Mouse (Mus musculus): ENCODE results near the gene Hacd3. TPM values are rescaled to one million over a fixed set of nuclear protein-coding genes. Genes with fewer than 3 reads are reported as not detected.

Gene Hacd3
- polyA plus RNA-seq, 1 experiment from 2014 or later: 43.9 TPM

DNA sequence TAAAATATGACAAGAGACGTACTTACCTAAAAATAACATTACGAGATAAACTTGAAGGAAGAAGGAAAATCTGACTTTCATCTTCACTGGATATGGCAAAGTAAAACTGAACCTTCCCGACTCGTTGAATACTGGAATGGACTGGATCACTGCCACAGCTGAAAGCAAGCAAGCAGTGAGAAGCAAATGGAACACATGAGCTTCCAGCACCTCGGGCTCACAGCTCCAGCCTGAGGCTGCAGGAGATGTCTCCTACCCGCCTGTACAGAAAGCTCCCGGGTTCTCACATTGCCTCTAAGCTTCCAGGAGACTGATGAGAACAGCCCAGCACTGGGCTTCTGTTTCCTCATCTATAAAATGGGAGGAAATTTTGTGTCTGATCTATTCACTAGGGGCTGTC is 31.2 kb downstream of the Hacd3 start:
- H3K4me1 ChIP-seq (replicated peaks; ENCODE audit: control insufficient read depth, insufficient read depth, low read length): no peaks in the 10 kb centered on the region
- no peak for TF ChIP-seq CTCF (IDR thresholded peaks at IDR 0.05; ENCODE audit: low read depth)
- no peak overlapping the region for H3K4me3 ChIP-seq (ENCODE audit: low read depth, low read length)
- H3K9me3 ChIP-seq (ENCODE audit: control insufficient read depth): no peaks in the 10 kb centered on the region
- no peak overlapping the region for H3K4me2 ChIP-seq (replicated peaks; ENCODE audit: low read depth)
- ATAC-seq: no peak
- no peak overlapping the region for H3K27ac ChIP-seq (ENCODE audit: low read depth, low read length)
- no peak overlapping the region for H3K9ac ChIP-seq (ENCODE audit: low read depth, low read length)
- H3K27me3 ChIP-seq (replicated peaks; ENCODE audit: control insufficient read depth, insufficient read depth, low read length): no peaks in the 10 kb centered on the region
- H3K36me3 ChIP-seq (ENCODE audit: control insufficient read depth, insufficient read depth): peaks cover 68% of the 10 kb centered on the region
- 91% methylated on average over 7 of the region's 7 CpGs for WGBS

DNA sequence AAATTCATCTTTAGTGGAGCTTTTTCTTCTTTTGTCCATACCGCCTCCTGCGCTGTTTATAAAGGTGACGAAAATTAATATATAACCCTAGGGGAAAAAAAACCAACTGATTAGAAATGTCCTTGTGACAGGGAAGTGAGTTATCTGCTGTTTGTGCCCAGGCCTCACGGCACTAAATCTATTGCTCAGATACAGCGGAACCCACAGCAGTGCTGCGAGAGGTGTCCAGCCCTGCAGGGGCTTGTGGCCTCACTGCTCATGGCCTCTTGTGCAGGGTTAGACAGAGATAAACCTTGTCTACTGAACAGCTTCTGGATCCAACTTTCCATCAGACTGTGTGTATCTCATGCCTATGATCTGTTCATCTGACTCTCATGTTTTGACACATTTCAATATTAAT is 33.0 kb downstream of the Hacd3 start:
- peak; percentile 47; the same call in 1 of the 2 replicates for ATAC-seq
- Histone ChIP-seq H3K27me3 (replicated peaks; ENCODE audit: control insufficient read depth, insufficient read depth, low read length) (no peaks in the 10 kb centered on the region), H3K27ac (ENCODE audit: low read depth, low read length) (no peak overlapping the region), H3K9me3 (ENCODE audit: control insufficient read depth) (no peaks in the 10 kb centered on the region), H3K36me3 (ENCODE audit: control insufficient read depth, insufficient read depth) (peaks cover 71% of the 10 kb centered on the region), H3K4me1 (replicated peaks; ENCODE audit: control insufficient read depth, insufficient read depth, low read length) (no peaks in the 10 kb centered on the region), H3K9ac (ENCODE audit: low read depth, low read length) (no peak overlapping the region), H3K4me2 (replicated peaks; ENCODE audit: low read depth) (no peak overlapping the region), H3K4me3 (ENCODE audit: low read depth, low read length) (no peak overlapping the region)
- WGBS: 41% methylated on average over 6 of the region's 6 CpGs
- TF ChIP-seq CTCF (IDR thresholded peaks at IDR 0.05; ENCODE audit: low read depth): no peak

DNA sequence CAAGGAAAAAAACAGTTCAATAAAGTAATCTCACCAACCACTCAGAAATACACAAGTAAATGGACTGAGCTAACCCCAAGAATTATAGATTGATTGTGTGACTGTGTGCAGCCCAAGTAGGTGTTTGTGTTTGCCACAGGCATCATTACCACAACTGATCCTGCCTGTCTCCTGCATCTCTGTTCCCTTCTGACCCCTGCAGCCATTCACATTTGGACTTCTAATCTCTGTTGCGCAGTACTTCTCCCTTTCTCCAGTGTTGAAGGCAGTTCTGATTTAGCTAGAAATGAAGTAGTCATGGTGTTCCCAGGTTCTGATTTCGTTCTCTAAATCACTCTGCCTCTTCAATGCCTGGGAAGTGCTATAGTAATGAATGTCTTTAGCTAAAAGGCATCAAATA is 33.8 kb downstream of the Hacd3 start:
- 91% methylated on average over 2 of the region's 2 CpGs for WGBS
- Histone ChIP-seq H3K9me3 (ENCODE audit: control insufficient read depth) (no peaks in the 10 kb centered on the region), H3K36me3 (ENCODE audit: control insufficient read depth, insufficient read depth) (peaks cover 73% of the 10 kb centered on the region), H3K9ac (ENCODE audit: low read depth, low read length) (no peak overlapping the region), H3K27me3 (replicated peaks; ENCODE audit: control insufficient read depth, insufficient read depth, low read length) (no peaks in the 10 kb centered on the region), H3K27ac (ENCODE audit: low read depth, low read length) (no peak overlapping the region), H3K4me2 (replicated peaks; ENCODE audit: low read depth) (no peak overlapping the region), H3K4me1 (replicated peaks; ENCODE audit: control insufficient read depth, insufficient read depth, low read length) (no peaks in the 10 kb centered on the region), H3K4me3 (ENCODE audit: low read depth, low read length) (no peak overlapping the region)
- no peak for ATAC-seq
- TF ChIP-seq CTCF (IDR thresholded peaks at IDR 0.05; ENCODE audit: low read depth): no peak

DNA sequence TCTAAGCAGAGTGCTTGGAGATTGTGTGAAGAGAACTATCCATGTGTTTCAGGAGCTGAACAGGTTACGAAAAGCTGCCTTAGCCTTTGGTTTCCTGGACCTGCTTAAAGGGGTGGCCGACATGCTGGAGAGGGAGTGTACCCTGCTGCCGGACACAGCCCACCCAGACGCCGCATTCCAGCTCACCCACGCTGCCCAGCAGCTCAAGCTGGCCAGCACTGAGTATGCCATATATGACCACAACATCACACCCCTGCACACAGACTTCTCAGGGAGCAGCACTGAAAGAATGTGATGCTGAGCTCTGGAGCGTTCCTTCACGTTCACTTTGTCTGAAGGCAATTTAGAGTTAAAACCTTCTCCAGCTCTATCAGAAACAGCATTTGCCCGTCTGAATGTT is 35.7 kb downstream of the Hacd3 start:
- Histone ChIP-seq H3K9ac (ENCODE audit: low read depth, low read length) (no peak overlapping the region), H3K9me3 (ENCODE audit: control insufficient read depth) (no peaks in the 10 kb centered on the region), H3K4me1 (replicated peaks; ENCODE audit: control insufficient read depth, insufficient read depth, low read length) (no peaks in the 10 kb centered on the region), H3K27me3 (replicated peaks; ENCODE audit: control insufficient read depth, insufficient read depth, low read length) (no peaks in the 10 kb centered on the region), H3K4me2 (replicated peaks; ENCODE audit: low read depth) (no peak overlapping the region), H3K27ac (ENCODE audit: low read depth, low read length) (no peak overlapping the region), H3K36me3 (ENCODE audit: control insufficient read depth, insufficient read depth) (peaks cover 73% of the 10 kb centered on the region), H3K4me3 (ENCODE audit: low read depth, low read length) (no peak overlapping the region)
- ATAC-seq: no peak
- WGBS: 83% methylated on average over 9 of the region's 9 CpGs
- no peak for TF ChIP-seq CTCF (IDR thresholded peaks at IDR 0.05; ENCODE audit: low read depth)

DNA sequence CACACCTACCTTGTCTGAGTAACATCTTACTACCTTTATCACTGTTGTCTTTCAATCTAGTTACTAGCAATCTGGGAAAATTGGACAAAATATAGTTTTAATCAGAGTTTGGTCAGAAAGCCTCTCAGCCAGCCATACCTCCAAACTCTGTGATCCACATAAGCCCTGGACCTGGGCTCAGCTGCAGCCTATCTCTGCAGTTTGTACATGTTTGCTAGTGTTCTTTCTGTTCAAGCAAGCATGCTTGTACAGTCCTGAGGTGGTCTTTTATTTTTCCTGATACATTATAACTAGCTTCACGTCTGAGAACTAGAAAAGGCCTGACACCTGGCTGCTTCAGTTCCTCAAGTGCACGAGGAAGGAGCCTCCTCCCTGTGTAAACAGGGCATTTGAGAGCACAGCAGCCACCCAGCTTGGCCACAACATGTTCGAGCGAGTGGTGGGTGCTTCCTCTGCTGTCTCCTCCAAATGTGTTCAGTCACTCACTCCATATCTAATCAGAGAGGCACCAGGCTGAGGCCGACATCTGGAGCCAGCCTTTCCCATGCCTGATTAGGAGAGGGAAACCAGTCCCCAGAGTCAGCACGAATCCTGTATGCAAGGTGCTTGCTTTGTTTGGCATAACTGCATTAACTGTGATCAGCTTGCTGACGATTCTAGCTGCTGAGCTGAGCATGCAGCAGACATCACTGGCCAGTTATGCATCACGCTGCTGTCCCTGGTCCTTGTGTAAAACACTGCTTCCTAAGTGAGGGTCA is 36.3 kb downstream of the Hacd3 start:
- no peaks in the 10 kb centered on the region for H3K27me3 ChIP-seq (replicated peaks; ENCODE audit: control insufficient read depth, insufficient read depth, low read length)
- H3K4me1 ChIP-seq (replicated peaks; ENCODE audit: control insufficient read depth, insufficient read depth, low read length): no peaks in the 10 kb centered on the region
- 52% methylated on average over 8 of the region's 8 CpGs for WGBS
- H3K27ac ChIP-seq (ENCODE audit: low read depth, low read length): no peak overlapping the region
- H3K4me3 ChIP-seq (ENCODE audit: low read depth, low read length): no peak overlapping the region
- H3K9ac ChIP-seq (ENCODE audit: low read depth, low read length): no peak overlapping the region
- H3K36me3 ChIP-seq (ENCODE audit: control insufficient read depth, insufficient read depth): peaks cover 75% of the 10 kb centered on the region
- no peaks in the 10 kb centered on the region for H3K9me3 ChIP-seq (ENCODE audit: control insufficient read depth)
- TF ChIP-seq CTCF (IDR thresholded peaks at IDR 0.05; ENCODE audit: low read depth): no peak
- no peak for ATAC-seq
- no peak overlapping the region for H3K4me2 ChIP-seq (replicated peaks; ENCODE audit: low read depth)

DNA sequence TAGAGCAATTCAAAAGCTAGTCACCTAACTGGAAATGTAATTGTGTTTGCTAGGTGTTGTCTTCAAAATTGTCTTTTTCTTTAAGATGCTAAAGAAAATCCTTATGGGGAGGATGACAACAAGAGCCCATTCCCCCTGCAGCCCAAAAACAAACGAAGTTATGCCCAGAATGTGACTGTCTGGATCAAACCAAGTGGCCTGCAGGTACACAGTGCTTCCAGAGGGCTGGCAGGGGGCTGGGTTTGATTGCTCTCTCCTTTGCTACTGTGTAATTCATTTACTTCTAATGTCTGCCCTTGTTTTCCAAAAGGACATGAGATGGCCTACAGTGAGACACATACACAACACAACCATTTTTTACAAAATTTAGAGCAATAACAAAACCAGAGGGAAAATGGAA is 39.6 kb downstream of the Hacd3 start:
- WGBS: 79% methylated on average over 1 of the region's 1 CpGs
- no peaks in the 10 kb centered on the region for H3K27me3 ChIP-seq (replicated peaks; ENCODE audit: control insufficient read depth, insufficient read depth, low read length)
- H3K36me3 ChIP-seq (ENCODE audit: control insufficient read depth, insufficient read depth): peaks cover 87% of the 10 kb centered on the region

More for the DNA sequence above, 39.6 kb downstream of the Hacd3 start:
- no peak for TF ChIP-seq CTCF (IDR thresholded peaks at IDR 0.05; ENCODE audit: low read depth)
- no peak overlapping the region for H3K9ac ChIP-seq (ENCODE audit: low read depth, low read length)
- no peaks in the 10 kb centered on the region for H3K9me3 ChIP-seq (ENCODE audit: control insufficient read depth)
- H3K4me1 ChIP-seq (replicated peaks; ENCODE audit: control insufficient read depth, insufficient read depth, low read length): no peaks in the 10 kb centered on the region
- no peak overlapping the region for H3K4me3 ChIP-seq (ENCODE audit: low read depth, low read length)
- ATAC-seq: no peak
- H3K27ac ChIP-seq (ENCODE audit: low read depth, low read length): no peak overlapping the region
- H3K4me2 ChIP-seq (replicated peaks; ENCODE audit: low read depth): no peak overlapping the region

Measured in intestine, postnatal 0 days (tissue).